Mouse (Mus musculus) heart, adult 2 months (tissue): Measurements from ENCODE around the gene Lrrc3. TPM values are rescaled to one million over a fixed set of nuclear protein-coding genes. Genes with fewer than 3 reads are reported as not detected.
A peak's percentile ranks its signal among the peaks of the same experiment; 100 is the strongest.

Experiments used
- DNase-seq, 2 experiments: peaks; one replicate each; pipeline ENCODE4 v3.0.0; 2021
- H3K27ac ChIP-seq: fragments of 200-600 bp; 2 replicates; pipeline ENCODE4 v1.8.1; 2022
- H3K27me3 ChIP-seq: fragments of 200-500 bp; 2 replicates; pipeline ENCODE4 v1.6.1; 2012; ENCODE audit warnings: mild to moderate bottlenecking, low read length, inconsistent platforms, mixed read lengths; ENCODE audit not compliant: control insufficient read depth, insufficient read depth
- H3K36me3 ChIP-seq: fragments of 200-500 bp; 2 replicates; pipeline ENCODE4 v1.6.1; 2012; ENCODE audit warnings: low read length, inconsistent platforms; ENCODE audit not compliant: control insufficient read depth, insufficient read depth
- H3K4me1 ChIP-seq: fragments of 200-500 bp; 2 replicates; pipeline ENCODE4 v1.6.1; 2011; ENCODE audit warnings: low read length; ENCODE audit not compliant: control insufficient read depth, insufficient read depth
- H3K4me3 ChIP-seq: fragments of 200-600 bp; 2 replicates; pipeline ENCODE4 v1.8.1; 2022
- H3K79me2 ChIP-seq: fragments of 200-500 bp; replicated peaks from 2 replicates; pipeline ENCODE4 v1.6.1; 2012; ENCODE audit warnings: mild to moderate bottlenecking, inconsistent platforms, low read length, moderate library complexity, mixed read lengths; ENCODE audit not compliant: control insufficient read depth, insufficient read depth
- H3K9ac ChIP-seq: fragments of 200-500 bp; 2 replicates; pipeline ENCODE4 v1.6.1; 2012; ENCODE audit warnings: low read depth, mild to moderate bottlenecking, control low read depth, inconsistent platforms, low read length, mixed read lengths
- CTCF ChIP-seq: fragments of 200-600 bp; IDR thresholded peaks from 2 replicates; pipeline ENCODE4 v1.8.1; 2022; ENCODE audit warnings: antibody characterized with exemption, mild to moderate bottlenecking, moderate library complexity
- EP300 ChIP-seq: fragments of 200-500 bp; IDR thresholded peaks from 2 replicates; pipeline ENCODE4 v1.6.1; 2011; ENCODE audit warnings: low read depth, low read length, control low read depth; ENCODE audit not compliant: insufficient read depth
- POLR2A ChIP-seq: fragments of 200-500 bp; IDR thresholded peaks from 2 replicates; pipeline ENCODE4 v1.6.1; 2011; ENCODE audit warnings: mild to moderate bottlenecking, low read depth, low read length, control low read depth; ENCODE audit not compliant: insufficient read depth
- WGBS: fragments of 180-500 bp; shearing (Covaris S2); methylation state at CpG from one replicate; pipeline ENCODE4 v1.1.7; 2018; 5-methylcytosine and 5-hydroxymethylcytosine counted together
- intact Hi-C: fragments of 180-260 bp; cut with DNase I; formaldehyde crosslinking; loops from one replicate; pipeline ENCODE4 v1.15.1; 2025
- polyA plus RNA-seq: library from polyadenylated mRNA; depleted of rRNA; stranded (reverse); fragments of >200 nt; gene quantifications from 2 replicates; pipeline ENCODE4 v1.2.3, GENCODE M21; 2012
- total RNA-seq, 2 experiments: library from RNA; stranded (reverse); gene quantifications; 2 replicates each; pipeline ENCODE4 v1.2.3; 2021

Lrrc3 gene
- total and polyA plus RNA-seq, 3 experiments = 0.57 to 0.86 (median 0.62) TPM

- peak in 1 of 2 experiments; percentile 26 for DNase-seq
- TF ChIP-seq EP300 (no peak), POLR2A (no peak), CTCF (no peak)
- Histone ChIP-seq H3K79me2 (no peaks in the 10 kb centered on the region), H3K4me1 (peaks cover 1% of the 10 kb centered on the region; the same call in 1 of the 2 replicates), H3K36me3 (no peaks in the 10 kb centered on the region), H3K27me3 (no peaks in the 10 kb centered on the region), H3K4me3 (peak overlapping the region; percentile 62), H3K27ac (no peak overlapping the region; the same call in 1 of the 2 replicates), H3K9ac (peak overlapping the region; percentile 43)
- intact Hi-C loops = no loop called here
- WGBS = 5% methylated on average over 14 of the region's 14 CpGs
Observed at GRCm38 (mm10) chr10:77901871-77902210, 495 bp downstream of the Lrrc3 start.

GRCm38 (mm10) chr10:77900903-77901818 lies 1.2 kb downstream of the Lrrc3 start:
- DNase-seq = no peak
- no peaks in the 10 kb centered on the region for H3K79me2 ChIP-seq
- intact Hi-C loops = no loop called here
- TF ChIP-seq EP300 = no peak
- TF ChIP-seq CTCF = no peak
- no peak for TF ChIP-seq POLR2A
- H3K27ac ChIP-seq = no peak overlapping the region
- no peak overlapping the region for H3K9ac ChIP-seq
- no peak overlapping the region for H3K4me3 ChIP-seq
- 80% methylated on average over 27 of the region's 27 CpGs for whole genome bisulfite sequencing
- no peaks in the 10 kb centered on the region for H3K36me3 ChIP-seq
- no peaks in the 10 kb centered on the region for H3K27me3 ChIP-seq
- H3K4me1 ChIP-seq = peaks cover 1% of the 10 kb centered on the region; the same call in 1 of the 2 replicates

- H3K4me1 ChIP-seq = peaks cover 1% of the 10 kb centered on the region; the same call in 1 of the 2 replicates
- H3K36me3 ChIP-seq = no peaks in the 10 kb centered on the region
- WGBS = 80% methylated on average over 7 of the region's 7 CpGs
- no peak for DNase-seq
- no peak overlapping the region for H3K4me3 ChIP-seq
- H3K79me2 ChIP-seq = no peaks in the 10 kb centered on the region
- H3K27ac ChIP-seq = no peak overlapping the region
- intact Hi-C loops = no loop called here
- no peaks in the 10 kb centered on the region for H3K27me3 ChIP-seq
- no peak overlapping the region for H3K9ac ChIP-seq
- no peak for TF ChIP-seq EP300
- no peak for TF ChIP-seq POLR2A
- TF ChIP-seq CTCF = no peak
Observed at GRCm38 (mm10) chr10:77900126-77900525, 2.2 kb downstream of the Lrrc3 start.

- intact Hi-C loops = no loop called here
- no peaks in the 10 kb centered on the region for H3K79me2 ChIP-seq
- no peak overlapping the region for H3K4me3 ChIP-seq
- H3K9ac ChIP-seq = no peak overlapping the region
- H3K4me1 ChIP-seq = no peaks in the 10 kb centered on the region
- no peak overlapping the region for H3K27ac ChIP-seq
- no peaks in the 10 kb centered on the region for H3K27me3 ChIP-seq
- H3K36me3 ChIP-seq = no peaks in the 10 kb centered on the region
- 57% methylated on average over 5 of the region's 5 CpGs for WGBS
- TF ChIP-seq CTCF (no peak), EP300 (no peak), POLR2A (no peak)
- peak in 1 of 2 experiments; percentile 30 for DNase-seq
Observed at GRCm38 (mm10) chr10:77895562-77895961, 6.8 kb downstream of the Lrrc3 start.

GRCm38 (mm10) chr10:77890987-77891565 lies 11.3 kb downstream of the Lrrc3 start:
- no peaks in the 10 kb centered on the region for H3K27me3 ChIP-seq
- H3K36me3 ChIP-seq = no peaks in the 10 kb centered on the region
- no peak for DNase-seq
- WGBS = 80% methylated on average over 8 of the region's 8 CpGs
- intact Hi-C loops = no loop called here
- no peak for TF ChIP-seq EP300
- no peak for TF ChIP-seq POLR2A
- TF ChIP-seq CTCF = no peak
- no peak overlapping the region for H3K9ac ChIP-seq
- H3K4me1 ChIP-seq = no peaks in the 10 kb centered on the region
- no peak overlapping the region for H3K4me3 ChIP-seq
- H3K79me2 ChIP-seq = no peaks in the 10 kb centered on the region
- H3K27ac ChIP-seq = no peak overlapping the region
